Mouse (Mus musculus) liver, embryonic 16.5 days (tissue): Measurements from ENCODE around the gene Egfl7. TPM values are rescaled to one million over a fixed set of nuclear protein-coding genes. Genes with fewer than 3 reads are reported as not detected.

Experiments
- ATAC-seq: fragments of 200-750 bp; cut with Nextera tagmentation; 2 replicates; pipeline ENCODE4 v1.8.0; 2017; ENCODE audit warnings: low read depth, mild to moderate bottlenecking, moderate number of reproducible peaks, moderate library complexity
- H3K27ac ChIP-seq: fragments of 300-500 bp; sonication (generic); 2 replicates; pipeline ENCODE4 v1.5.1; 2014; ENCODE audit warnings: mild to moderate bottlenecking, low read length
- H3K27me3 ChIP-seq: fragments of 300-500 bp; sonication (generic); 2 replicates; pipeline ENCODE4 v1.6.1; 2014; ENCODE audit warnings: low read depth, low read length, mixed read lengths; ENCODE audit not compliant: control insufficient read depth, insufficient read depth
- H3K36me3 ChIP-seq: fragments of 300-500 bp; sonication (generic); 2 replicates; pipeline ENCODE4 v1.6.1; 2014; ENCODE audit warnings: mild to moderate bottlenecking; ENCODE audit not compliant: control insufficient read depth, insufficient read depth
- H3K4me1 ChIP-seq: fragments of 300-500 bp; sonication (generic); 2 replicates; pipeline ENCODE4 v1.6.1; 2014; ENCODE audit warnings: low read depth, low read length, mixed read lengths; ENCODE audit not compliant: control insufficient read depth
- H3K4me2 ChIP-seq: fragments of 300-500 bp; sonication (generic); 2 replicates; pipeline ENCODE4 v1.6.1; 2014; ENCODE audit warnings: low read depth, low read length, mixed read lengths
- H3K4me3 ChIP-seq: fragments of 300-500 bp; sonication (generic); 2 replicates; pipeline ENCODE4 v1.5.1; 2014; ENCODE audit warnings: low read depth, mild to moderate bottlenecking, low read length
- H3K9ac ChIP-seq: fragments of 300-500 bp; sonication (generic); 2 replicates; pipeline ENCODE4 v1.6.1; 2014; ENCODE audit warnings: low read depth, low read length
- H3K9me3 ChIP-seq: fragments of 300-500 bp; sonication (generic); replicated peaks from 2 replicates; pipeline ENCODE4 v1.6.1; 2016; ENCODE audit warnings: low read length; ENCODE audit not compliant: control insufficient read depth
- WGBS: fragments of 180-500 bp; shearing (Covaris S2); extraction: QIAGEN DNeasy Blood & Tissue Kit; methylation state at CpG from one replicate; pipeline ENCODE4 v1.1.7; 2014; ENCODE audit not compliant: insufficient replicate concordance; 5-methylcytosine and 5-hydroxymethylcytosine counted together
- polyA plus RNA-seq: library from polyadenylated mRNA; unstranded; fragments of >200 nt; fragmentation: Nextera tagmentation; extraction: Ambion mirVana; gene quantifications from 2 replicates; pipeline ENCODE4 v1.2.1, GENCODE M21; 2015

Egfl7 gene
- polyA plus RNA-seq, 1 experiment from 2014 or later = 54.3 TPM

DNA sequence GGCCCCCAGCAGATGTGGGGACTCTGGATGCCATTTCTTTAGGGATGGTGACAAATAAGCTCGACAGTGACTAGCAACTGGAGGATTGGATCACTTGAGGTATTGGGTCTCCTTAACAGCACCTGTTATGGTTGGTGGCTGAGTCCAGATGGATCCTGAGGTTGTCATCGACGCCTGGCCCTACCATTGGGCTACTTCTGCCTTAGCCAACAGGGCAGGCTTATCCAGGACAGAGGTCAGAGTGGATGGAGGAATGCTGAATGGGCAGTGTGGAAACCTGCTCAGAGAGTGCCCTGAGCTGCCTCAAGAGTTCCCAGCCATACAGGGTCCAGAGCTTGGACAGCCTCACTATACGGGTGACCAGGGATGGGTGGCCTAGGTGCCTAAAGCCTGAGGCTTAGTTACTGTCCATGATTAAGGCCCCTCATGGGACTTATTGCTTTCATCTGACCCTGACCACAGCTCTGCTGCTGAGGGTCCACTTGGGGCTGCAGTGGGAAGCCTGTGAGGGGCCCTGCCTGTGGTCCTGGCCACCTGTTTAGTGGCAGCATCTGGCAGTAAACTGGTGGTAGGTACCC lies 54.2 kb downstream of the Egfl7 start:
- H3K36me3 ChIP-seq = peaks cover 13% of the 10 kb centered on the region
- no peak overlapping the region for H3K4me2 ChIP-seq
- no peak overlapping the region for H3K9ac ChIP-seq
- H3K27me3 ChIP-seq = peaks cover 4% of the 10 kb centered on the region; the same call in 1 of the 2 replicates
- H3K4me1 ChIP-seq = peaks cover 10% of the 10 kb centered on the region
- 56% methylated on average over 4 of the region's 4 CpGs for WGBS
- H3K9me3 ChIP-seq = no peaks in the 10 kb centered on the region
- no peak overlapping the region for H3K4me3 ChIP-seq
- no peak for ATAC-seq
- H3K27ac ChIP-seq = no peak overlapping the region

DNA sequence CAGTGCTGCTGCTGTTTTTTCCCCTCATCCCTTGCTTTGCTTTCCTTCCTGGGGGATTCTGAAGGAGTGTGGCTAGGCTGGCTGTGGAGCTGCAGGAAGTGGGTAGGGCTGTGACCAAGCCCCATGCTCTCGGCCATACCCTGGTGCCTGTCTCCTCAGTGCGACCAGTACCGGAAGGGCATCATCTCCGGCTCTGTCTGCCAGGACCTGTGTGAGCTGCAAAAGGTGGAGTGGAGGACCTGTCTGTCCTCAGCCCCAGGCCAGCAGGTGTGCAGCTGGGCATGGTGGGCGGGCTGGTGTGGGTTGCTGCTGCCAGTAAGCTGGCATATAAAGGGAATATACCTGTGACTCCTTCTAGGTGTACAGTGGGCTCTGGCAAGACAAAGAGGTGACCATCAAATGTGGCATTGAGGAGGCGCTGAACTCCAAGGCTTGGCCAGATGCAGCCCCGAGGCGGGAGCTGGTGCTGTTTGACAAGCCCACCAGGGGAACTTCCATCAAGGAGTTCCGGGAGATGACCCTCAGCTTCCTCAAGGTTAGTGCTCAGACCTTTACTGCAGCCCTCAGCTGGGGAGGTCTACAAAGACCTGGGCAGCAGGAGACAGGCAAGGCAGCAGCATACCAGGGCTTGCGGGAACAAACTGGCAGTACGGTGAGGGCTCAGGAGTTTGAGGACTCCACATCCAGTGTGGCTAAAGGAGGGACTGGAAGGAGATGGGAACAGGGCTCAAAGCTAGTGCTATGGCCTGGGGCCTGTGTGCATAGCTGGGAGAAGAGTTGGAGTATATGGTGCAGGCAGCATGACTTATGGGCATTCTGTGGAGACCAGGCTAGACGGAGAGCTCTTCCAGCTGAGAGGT lies 55.0 kb downstream of the Egfl7 start:
- no peak for ATAC-seq
- no peak overlapping the region for H3K27ac ChIP-seq
- WGBS = 35% methylated on average over 12 of the region's 12 CpGs

DNA sequence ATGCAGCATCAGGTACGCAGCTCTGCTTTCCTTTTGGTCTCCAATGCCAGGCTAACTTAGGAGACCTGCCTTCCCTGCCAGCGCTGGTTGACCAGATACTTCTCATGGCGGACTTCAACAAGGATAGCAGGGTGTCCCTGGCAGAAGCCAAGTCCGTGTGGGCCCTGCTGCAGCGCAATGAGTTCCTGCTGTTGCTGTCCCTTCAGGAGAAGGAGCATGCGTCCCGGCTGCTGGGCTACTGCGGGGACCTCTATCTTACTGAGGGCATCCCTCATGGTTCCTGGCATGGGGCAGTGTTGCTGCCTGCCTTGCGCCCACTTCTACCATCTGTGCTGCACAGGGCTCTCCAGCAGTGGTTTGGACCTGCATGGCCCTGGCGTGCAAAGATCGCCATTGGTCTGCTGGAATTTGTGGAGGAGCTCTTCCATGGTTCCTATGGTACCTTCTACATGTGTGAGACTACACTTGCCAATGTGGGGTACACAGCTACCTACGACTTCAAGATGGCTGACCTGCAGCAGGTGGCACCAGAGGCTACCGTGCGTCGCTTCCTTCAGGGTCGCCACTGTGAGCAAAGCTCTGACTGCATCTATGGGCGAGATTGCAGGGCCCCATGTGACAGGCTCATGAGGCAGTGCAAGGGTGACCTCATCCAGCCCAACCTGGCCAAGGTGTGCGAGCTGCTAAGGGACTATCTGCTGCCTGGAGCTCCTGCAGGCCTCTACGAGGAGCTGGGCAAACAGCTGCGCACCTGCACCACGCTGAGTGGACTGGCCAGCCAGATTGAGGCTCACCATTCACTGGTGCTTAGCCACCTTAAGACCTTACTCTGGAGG lies 55.9 kb downstream of the Egfl7 start:
- H3K9ac ChIP-seq = no peak overlapping the region
- no peaks in the 10 kb centered on the region for H3K27me3 ChIP-seq
- peaks cover 13% of the 10 kb centered on the region for H3K36me3 ChIP-seq
- WGBS = 65% methylated on average over 21 of the region's 21 CpGs
- H3K4me3 ChIP-seq = no peak overlapping the region
- no peak overlapping the region for H3K27ac ChIP-seq
- ATAC-seq = no peak
- H3K9me3 ChIP-seq = no peaks in the 10 kb centered on the region
- H3K4me2 ChIP-seq = no peak overlapping the region
- H3K4me1 ChIP-seq = peaks cover 18% of the 10 kb centered on the region

More for the DNA sequence above, 55.0 kb downstream of the Egfl7 start:
- no peak overlapping the region for H3K9ac ChIP-seq
- no peak overlapping the region for H3K4me3 ChIP-seq
- peaks cover 13% of the 10 kb centered on the region for H3K36me3 ChIP-seq
- H3K9me3 ChIP-seq = no peaks in the 10 kb centered on the region
- H3K27me3 ChIP-seq = no peaks in the 10 kb centered on the region
- no peak overlapping the region for H3K4me2 ChIP-seq
- H3K4me1 ChIP-seq = peaks cover 13% of the 10 kb centered on the region

- Histone ChIP-seq H3K36me3 (peaks cover 13% of the 10 kb centered on the region), H3K4me3 (no peak overlapping the region), H3K27me3 (no peaks in the 10 kb centered on the region), H3K4me2 (no peak overlapping the region), H3K4me1 (peaks cover 19% of the 10 kb centered on the region), H3K9ac (no peak overlapping the region), H3K27ac (no peak overlapping the region), H3K9me3 (no peaks in the 10 kb centered on the region)
- 44% methylated on average over 2 of the region's 2 CpGs for WGBS
- ATAC-seq = no peak
Observed at GRCm38 (mm10) chr2:26636325-26636635, 56.5 kb downstream of the Egfl7 start.

DNA sequence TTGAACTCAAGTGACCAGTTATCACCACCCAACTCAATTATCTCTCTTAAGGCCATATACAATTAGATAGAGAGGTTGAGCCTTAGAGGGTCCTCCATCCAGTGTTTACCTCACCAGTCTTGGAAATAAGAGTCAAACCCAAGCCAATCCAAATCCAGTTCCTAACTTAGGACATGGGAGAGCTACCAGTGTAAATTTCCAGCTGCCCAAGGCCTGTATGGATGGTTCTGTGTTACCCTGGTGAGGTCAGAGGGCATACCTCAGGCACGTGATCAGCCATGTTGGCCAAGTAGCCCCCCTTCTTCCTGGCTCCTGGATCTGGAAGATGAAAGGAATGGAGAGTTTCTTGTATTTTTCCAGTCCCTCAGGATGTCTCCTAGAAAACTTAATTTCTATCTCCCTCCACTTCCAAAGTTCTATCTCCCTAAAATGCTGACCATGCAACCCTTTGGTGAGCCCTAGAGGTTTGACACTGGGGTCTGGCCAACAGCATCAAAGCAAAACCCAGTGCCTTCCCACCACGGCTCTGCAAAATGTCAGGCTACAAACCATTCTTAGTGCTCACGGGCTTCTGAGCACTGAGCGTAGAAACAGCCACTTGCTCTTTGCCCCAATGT lies 57.6 kb downstream of the Egfl7 start:
- no peak overlapping the region for H3K4me3 ChIP-seq
- H3K9ac ChIP-seq = no peak overlapping the region
- no peak for ATAC-seq
- no peaks in the 10 kb centered on the region for H3K27me3 ChIP-seq
- WGBS = 77% methylated on average over 4 of the region's 4 CpGs
- H3K27ac ChIP-seq = no peak overlapping the region
- H3K9me3 ChIP-seq = no peaks in the 10 kb centered on the region
- no peak overlapping the region for H3K4me2 ChIP-seq
- H3K36me3 ChIP-seq = peaks cover 13% of the 10 kb centered on the region
- H3K4me1 ChIP-seq = peaks cover 19% of the 10 kb centered on the region

DNA sequence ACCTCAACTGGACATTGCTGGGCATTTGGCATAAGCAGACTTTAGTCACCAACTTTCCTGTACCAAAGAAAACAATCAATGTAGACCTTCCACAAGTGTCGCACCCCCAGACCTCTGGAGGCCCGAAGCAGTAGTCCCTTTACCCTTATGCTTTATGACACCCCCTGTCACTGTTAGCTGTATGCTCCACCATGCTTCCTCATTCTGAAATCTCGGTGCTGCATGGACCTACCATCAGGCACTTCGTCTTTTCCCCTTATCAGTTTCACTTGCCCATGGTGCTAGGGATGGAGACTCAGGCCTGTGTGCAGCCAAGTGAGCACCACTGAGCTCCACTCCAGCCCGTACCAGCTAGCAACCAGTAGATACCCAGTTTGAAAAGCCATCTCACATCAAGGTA lies 58.2 kb downstream of the Egfl7 start:
- no peak overlapping the region for H3K27ac ChIP-seq
- no peaks in the 10 kb centered on the region for H3K9me3 ChIP-seq
- no peaks in the 10 kb centered on the region for H3K27me3 ChIP-seq
- peaks cover 19% of the 10 kb centered on the region for H3K4me1 ChIP-seq
- peak overlapping the region; percentile 70 for H3K4me2 ChIP-seq
- peaks cover 13% of the 10 kb centered on the region for H3K36me3 ChIP-seq
- no peak for ATAC-seq
- H3K9ac ChIP-seq = no peak overlapping the region
- peak overlapping the region; percentile 3; the same call in 1 of the 2 replicates for H3K4me3 ChIP-seq
- WGBS = 45% methylated on average over 5 of the region's 5 CpGs

- no peak for ATAC-seq
- H3K9ac ChIP-seq = peak overlapping the region; percentile 77
- no peak overlapping the region for H3K27ac ChIP-seq
Observed at GRCm38 (mm10) chr2:26638572-26638971, 58.8 kb downstream of the Egfl7 start.

GRCm38 (mm10) chr2:26639083-26639482 lies 59.3 kb downstream of the Egfl7 start:
- Histone ChIP-seq H3K27me3 (no peaks in the 10 kb centered on the region), H3K4me3 (peak overlapping the region; percentile 82), H3K9ac (peak overlapping the region; percentile 77), H3K4me1 (peaks cover 19% of the 10 kb centered on the region), H3K36me3 (peaks cover 13% of the 10 kb centered on the region), H3K27ac (peak overlapping the region; percentile 19; the same call in 1 of the 2 replicates), H3K9me3 (no peaks in the 10 kb centered on the region), H3K4me2 (peak overlapping the region; percentile 70)
- peak; percentile 59 for ATAC-seq
- 2% methylated on average over 8 of the region's 8 CpGs for WGBS

More at GRCm38 (mm10) chr2:26638572-26638971, 58.8 kb downstream of the Egfl7 start:
- H3K4me1 ChIP-seq = peaks cover 19% of the 10 kb centered on the region
- H3K4me3 ChIP-seq = peak overlapping the region; percentile 82
- H3K9me3 ChIP-seq = no peaks in the 10 kb centered on the region
- peak overlapping the region; percentile 70 for H3K4me2 ChIP-seq
- 32% methylated on average over 5 of the region's 5 CpGs for WGBS
- no peaks in the 10 kb centered on the region for H3K27me3 ChIP-seq
- peaks cover 13% of the 10 kb centered on the region for H3K36me3 ChIP-seq
